Mouse (Mus musculus): ENCODE measurements around the gene Dnajc1. TPM values are rescaled to one million over a fixed set of nuclear protein-coding genes. Genes with fewer than 3 reads are reported as not detected.

Gene Dnajc1
- polyA plus RNA-seq (2015; fragmentation: Nextera tagmentation; extraction: Ambion mirVana), result 15.5 and 15.7 TPM in 2 replicates

GRCm38 (mm10) chr2:18392331-18393021 is at the start of gene Dnajc1:
TSS of gene Dnajc1 (minus strand) at chr2:18392830.
- ATAC-seq, result peak; percentile 100
- WGBS (ENCODE audit: insufficient replicate concordance), result 3% methylated on average over 52 of the region's 69 CpGs

DNA sequence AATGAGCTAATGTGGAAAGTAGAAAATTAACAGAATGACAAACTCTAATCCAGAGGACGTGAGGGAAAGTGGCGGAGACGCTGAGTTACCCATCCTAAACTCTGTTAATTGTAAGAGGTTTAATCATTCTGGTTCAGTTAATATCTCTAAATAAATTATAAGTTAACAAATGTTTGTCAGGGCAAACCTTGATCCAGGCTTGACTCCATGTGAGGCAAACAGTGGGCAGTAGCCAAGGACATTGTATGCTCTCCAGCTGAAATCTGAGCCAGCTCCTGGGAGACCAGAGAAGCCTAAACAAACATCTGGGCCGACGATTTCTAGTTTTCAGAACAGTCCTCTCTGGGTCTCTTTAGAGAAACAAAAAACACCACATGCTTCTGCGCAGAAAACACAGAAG is 49.2 kb upstream of the Dnajc1 start:
- 48% methylated on average over 6 of the region's 6 CpGs for WGBS (ENCODE audit: insufficient replicate concordance)
- Histone ChIP-seq H3K9ac (replicated peaks) (no peak overlapping the region), H3K9me3 (ENCODE audit: low read length) (no peaks in the 10 kb centered on the region), H3K36me3 (replicated peaks; ENCODE audit: insufficient read depth, low read length) (no peaks in the 10 kb centered on the region), H3K27me3 (ENCODE audit: insufficient read depth, low read length) (no peaks in the 10 kb centered on the region), H3K4me1 (ENCODE audit: insufficient read depth) (no peaks in the 10 kb centered on the region), H3K4me3 (ENCODE audit: low read depth, low read length) (no peak overlapping the region), H3K4me2 (ENCODE audit: low read depth, low read length) (no peak overlapping the region), H3K27ac (ENCODE audit: low read depth) (no peak overlapping the region)
- ATAC-seq, result no peak
- no peak for DNase-seq
- TF ChIP-seq EP300 (IDR thresholded peaks at IDR 0.05; ENCODE audit: low read depth) (no peak), CTCF (IDR thresholded peaks at IDR 0.05; ENCODE audit: low read depth) (no peak)

More at GRCm38 (mm10) chr2:18392331-18393021, at the start of gene Dnajc1:
- Histone ChIP-seq H3K27me3 (ENCODE audit: insufficient read depth, low read length) (no peaks in the 10 kb centered on the region), H3K27ac (ENCODE audit: low read depth) (peak within 1 kb of the TSS; percentile 96), H3K4me2 (ENCODE audit: low read depth, low read length) (peak within 1 kb of the TSS; percentile 92), H3K4me3 (ENCODE audit: low read depth, low read length) (peak within 1 kb of the TSS; percentile 89), H3K9ac (replicated peaks) (peak within 1 kb of the TSS; percentile 85), H3K4me1 (ENCODE audit: insufficient read depth) (peaks cover 6% of the 10 kb centered on the region; the same call in 1 of the 2 replicates), H3K36me3 (replicated peaks; ENCODE audit: insufficient read depth, low read length) (no peaks in the 10 kb centered on the region), H3K9me3 (ENCODE audit: low read length) (no peaks in the 10 kb centered on the region)
- peak; percentile 96 for DNase-seq
- no peak for TF ChIP-seq CTCF (IDR thresholded peaks at IDR 0.05; ENCODE audit: low read depth)
- TF ChIP-seq EP300 (IDR thresholded peaks at IDR 0.05; ENCODE audit: low read depth), result no peak

GRCm38 (mm10) chr2:18415242-18415641 is 22.6 kb upstream of the Dnajc1 start:
- Histone ChIP-seq H3K9ac (replicated peaks) (no peak overlapping the region), H3K4me2 (ENCODE audit: low read depth, low read length) (no peak overlapping the region), H3K27ac (ENCODE audit: low read depth) (no peak overlapping the region), H3K4me3 (ENCODE audit: low read depth, low read length) (no peak overlapping the region), H3K27me3 (ENCODE audit: insufficient read depth, low read length) (no peaks in the 10 kb centered on the region), H3K36me3 (replicated peaks; ENCODE audit: insufficient read depth, low read length) (no peaks in the 10 kb centered on the region), H3K4me1 (ENCODE audit: insufficient read depth) (no peaks in the 10 kb centered on the region), H3K9me3 (ENCODE audit: low read length) (no peaks in the 10 kb centered on the region)
- no peak for DNase-seq
- TF ChIP-seq EP300 (IDR thresholded peaks at IDR 0.05; ENCODE audit: low read depth), result no peak
- TF ChIP-seq CTCF (IDR thresholded peaks at IDR 0.05; ENCODE audit: low read depth), result no peak
- WGBS (ENCODE audit: insufficient replicate concordance), result 71% methylated on average over 3 of the region's 3 CpGs
- ATAC-seq, result no peak

- TF ChIP-seq CTCF (IDR thresholded peaks at IDR 0.05; ENCODE audit: low read depth) (no peak), EP300 (IDR thresholded peaks at IDR 0.05; ENCODE audit: low read depth) (no peak)
- H3K36me3 ChIP-seq (replicated peaks; ENCODE audit: insufficient read depth, low read length), result no peaks in the 10 kb centered on the region
- H3K4me1 ChIP-seq (ENCODE audit: insufficient read depth), result no peaks in the 10 kb centered on the region
- H3K9me3 ChIP-seq (ENCODE audit: low read length), result no peaks in the 10 kb centered on the region
- ATAC-seq (no peak), DNase-seq (no peak)
- 68% methylated on average over 1 of the region's 1 CpGs for WGBS (ENCODE audit: insufficient replicate concordance)
- no peak overlapping the region for H3K4me3 ChIP-seq (ENCODE audit: low read depth, low read length)
- H3K27me3 ChIP-seq (ENCODE audit: insufficient read depth, low read length), result no peaks in the 10 kb centered on the region
- no peak overlapping the region for H3K9ac ChIP-seq (replicated peaks)
- H3K4me2 ChIP-seq (ENCODE audit: low read depth, low read length), result no peak overlapping the region
- no peak overlapping the region for H3K27ac ChIP-seq (ENCODE audit: low read depth)
Measured at GRCm38 (mm10) chr2:18403679-18404078, 11.0 kb upstream of the Dnajc1 start.

- Histone ChIP-seq H3K4me3 (ENCODE audit: low read depth, low read length) (no peak overlapping the region), H3K9me3 (ENCODE audit: low read length) (no peaks in the 10 kb centered on the region), H3K9ac (replicated peaks) (no peak overlapping the region), H3K27ac (ENCODE audit: low read depth) (no peak overlapping the region), H3K4me2 (ENCODE audit: low read depth, low read length) (no peak overlapping the region), H3K36me3 (replicated peaks; ENCODE audit: insufficient read depth, low read length) (no peaks in the 10 kb centered on the region), H3K27me3 (ENCODE audit: insufficient read depth, low read length) (no peaks in the 10 kb centered on the region), H3K4me1 (ENCODE audit: insufficient read depth) (no peaks in the 10 kb centered on the region)
- WGBS (ENCODE audit: insufficient replicate concordance), result 66% methylated on average over 2 of the region's 2 CpGs
- TF ChIP-seq EP300 (IDR thresholded peaks at IDR 0.05; ENCODE audit: low read depth) (no peak), CTCF (IDR thresholded peaks at IDR 0.05; ENCODE audit: low read depth) (no peak)
- DNase-seq (no peak), ATAC-seq (no peak)
Measured at GRCm38 (mm10) chr2:18401771-18402170, 9.1 kb upstream of the Dnajc1 start.

DNA sequence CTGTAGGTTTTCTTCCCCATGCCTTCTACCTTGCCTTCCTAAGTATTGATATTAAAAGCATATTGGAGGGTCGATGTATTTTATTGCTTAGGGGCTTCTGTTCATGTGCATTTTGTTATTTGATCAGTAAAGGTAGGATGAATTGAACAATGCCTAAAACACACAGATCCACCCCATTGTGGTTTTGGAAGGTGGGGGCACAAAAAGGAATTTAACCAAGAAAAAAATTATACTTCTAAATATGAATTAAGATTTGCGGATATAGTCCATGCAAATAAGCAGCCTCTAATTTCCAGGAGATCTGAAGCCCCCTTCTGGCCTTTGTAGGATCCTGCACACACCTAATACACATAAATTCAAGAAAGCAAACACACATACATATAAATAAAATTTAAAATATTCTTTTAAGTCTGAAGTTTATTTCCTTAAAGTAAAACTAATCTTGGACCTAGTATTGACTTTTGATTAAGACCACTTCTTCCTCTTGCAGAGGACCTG is 441 bp upstream of the Dnajc1 start:
- WGBS (ENCODE audit: insufficient replicate concordance), result 54% methylated on average over 2 of the region's 2 CpGs
- ATAC-seq, result no peak
- H3K27me3 ChIP-seq (ENCODE audit: insufficient read depth, low read length), result no peaks in the 10 kb centered on the region
- H3K36me3 ChIP-seq (replicated peaks; ENCODE audit: insufficient read depth, low read length), result no peaks in the 10 kb centered on the region
- peak overlapping the region; percentile 96 for H3K27ac ChIP-seq (ENCODE audit: low read depth)
- H3K4me3 ChIP-seq (ENCODE audit: low read depth, low read length), result peak overlapping the region; percentile 89
- H3K9ac ChIP-seq (replicated peaks), result peak overlapping the region; percentile 85; the same call in 1 of the 2 replicates
- H3K4me2 ChIP-seq (ENCODE audit: low read depth, low read length), result peak overlapping the region; percentile 92
- no peaks in the 10 kb centered on the region for H3K9me3 ChIP-seq (ENCODE audit: low read length)
- DNase-seq, result no peak
- TF ChIP-seq CTCF (IDR thresholded peaks at IDR 0.05; ENCODE audit: low read depth) (0 out of 2 replicates have a peak, but pooled peaks have one; percentile 7), EP300 (IDR thresholded peaks at IDR 0.05; ENCODE audit: low read depth) (no peak)
- H3K4me1 ChIP-seq (ENCODE audit: insufficient read depth), result peaks cover 6% of the 10 kb centered on the region; the same call in 1 of the 2 replicates

Measured in liver, postnatal 0 days (tissue).